Mouse (Mus musculus) lung, embryonic 14.5 days (tissue): Measurements from ENCODE around the gene Gm17545. TPM values are rescaled to one million over a fixed set of nuclear protein-coding genes. Genes with fewer than 3 reads are reported as not detected.
"Not testable (repeated sequence)": the region's sequence is repeated elsewhere in the genome, so short reads cannot be mapped to it uniquely, and the experiment has no call there.

Source experiments
- ATAC-seq: fragments of 200-750 bp; cut with Nextera tagmentation; 2 replicates; pipeline ENCODE4 v1.8.0; 2017; ENCODE audit warnings: mild to moderate bottlenecking, moderate TSS enrichment, moderate library complexity; ENCODE audit not compliant: insufficient read depth
- DNase-seq: peaks from one replicate; pipeline ENCODE4 v3.0.0-alpha.2; 2015
- H3K27ac ChIP-seq: fragments of 300-500 bp; sonication (generic); 2 replicates; pipeline ENCODE4 v1.5.1; 2014; ENCODE audit warnings: low read depth, mild to moderate bottlenecking, moderate library complexity
- H3K27me3 ChIP-seq: fragments of 300-500 bp; sonication (generic); 2 replicates; pipeline ENCODE4 v1.6.1; 2014; ENCODE audit warnings: low read length, control low read depth; ENCODE audit not compliant: insufficient read depth
- H3K36me3 ChIP-seq: fragments of 300-500 bp; sonication (generic); 2 replicates; pipeline ENCODE4 v1.6.1; 2014; ENCODE audit warnings: control low read depth; ENCODE audit not compliant: insufficient read depth
- H3K4me1 ChIP-seq: fragments of 300-500 bp; sonication (generic); 2 replicates; pipeline ENCODE4 v1.6.1; 2014; ENCODE audit warnings: antibody characterized with exemption, control low read depth; ENCODE audit not compliant: insufficient read depth
- H3K4me2 ChIP-seq: fragments of 300-500 bp; sonication (generic); 2 replicates; pipeline ENCODE4 v1.6.1; 2014; ENCODE audit warnings: mild to moderate bottlenecking
- H3K4me3 ChIP-seq: fragments of 300-500 bp; sonication (generic); 2 replicates; pipeline ENCODE4 v1.5.1; 2014; ENCODE audit warnings: low read depth, low read length
- H3K9ac ChIP-seq: fragments of 300-500 bp; sonication (generic); 2 replicates; pipeline ENCODE4 v1.6.1; 2014
- H3K9me3 ChIP-seq: fragments of 300-500 bp; sonication (generic); 2 replicates; pipeline ENCODE4 v1.6.1; 2016; ENCODE audit warnings: low read depth, low read length, control low read depth
- CTCF ChIP-seq: IDR thresholded peaks from 2 replicates; pipeline ENCODE4 v1.5.1; 2016; ENCODE audit warnings: antibody characterized with exemption, low read depth
- whole genome bisulfite sequencing: fragments of 180-500 bp; shearing (Covaris S2); extraction: QIAGEN DNeasy Blood & Tissue Kit; methylation state at CpG from one replicate; pipeline ENCODE4 v1.1.7; 2014; 5-methylcytosine and 5-hydroxymethylcytosine counted together
- polyA plus RNA-seq: library from polyadenylated mRNA; unstranded; fragments of >200 nt; fragmentation: Nextera tagmentation; extraction: Ambion mirVana; gene quantifications from 2 replicates; pipeline ENCODE4 v1.2.1, GENCODE M21; 2014

Gene Gm17545
- polyA plus RNA-seq: not detected in 2 replicates

DNA sequence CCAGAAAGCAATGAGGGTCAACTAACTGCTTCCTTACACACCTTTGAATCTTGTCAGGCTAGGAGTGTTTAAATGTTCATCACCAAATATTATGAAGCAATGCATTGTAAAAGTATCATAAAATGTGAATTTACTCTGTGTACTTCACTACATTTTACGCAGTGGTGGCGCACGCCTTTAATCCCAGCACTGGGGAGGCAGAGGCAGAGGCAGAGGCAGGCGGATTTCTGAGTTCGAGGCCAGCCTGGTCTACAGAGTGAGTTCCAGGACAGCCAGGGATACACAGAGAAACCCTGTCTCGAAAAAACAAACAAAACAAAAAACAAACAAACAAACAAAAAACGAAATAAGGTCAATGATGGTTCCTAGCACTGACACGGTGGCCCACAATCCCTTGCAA, at the start of gene Gm17545:
TSS of gene Gm17545 (plus strand) at position 301 of the 400 bp plus-strand sequence.
- WGBS: 87% methylated on average over 8 of the region's 8 CpGs
- ATAC-seq, H3K27ac ChIP-seq: not testable (repeated sequence)

DNA sequence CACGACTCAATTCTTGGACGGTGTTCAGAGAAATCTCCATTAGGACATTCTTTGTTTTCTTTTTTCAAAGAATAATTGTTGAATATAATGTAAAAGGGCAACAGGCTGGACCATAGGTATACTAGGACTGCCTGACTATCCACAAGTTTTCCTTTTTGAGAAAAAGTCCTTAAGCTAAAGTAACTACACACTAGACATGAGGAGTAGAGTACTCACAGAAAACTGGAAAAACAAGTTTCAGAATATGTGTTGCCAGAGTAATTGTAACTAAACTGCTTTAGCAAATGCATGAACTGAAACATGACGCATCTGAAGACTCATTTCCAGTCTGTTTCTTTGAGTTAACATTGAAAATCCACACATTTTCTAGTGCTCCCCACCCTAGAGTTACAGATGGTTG, 48.7 kb upstream of the Gm17545 start:
- no peaks in the 10 kb centered on the region for H3K36me3 ChIP-seq
- 44% methylated on average over 3 of the region's 3 CpGs for WGBS
- no peak overlapping the region; the same call in 1 of the 2 replicates for H3K4me2 ChIP-seq
- no peak for TF ChIP-seq CTCF
- no peaks in the 10 kb centered on the region for H3K27me3 ChIP-seq
- H3K9ac ChIP-seq: no peak overlapping the region
- no peaks in the 10 kb centered on the region for H3K9me3 ChIP-seq
- peak overlapping the region; percentile 70 for H3K27ac ChIP-seq
- no peaks in the 10 kb centered on the region for H3K4me1 ChIP-seq
- H3K4me3 ChIP-seq: no peak overlapping the region
- peak; percentile 65; the same call in 1 of the 2 replicates for ATAC-seq
- DNase-seq: peak; percentile 69

More for the DNA sequence above, at the start of gene Gm17545:
- H3K27me3 ChIP-seq, H3K4me2 ChIP-seq, H3K4me3 ChIP-seq, DNase-seq, H3K9ac ChIP-seq, H3K4me1 ChIP-seq, H3K9me3 ChIP-seq: not testable (repeated sequence)
- H3K36me3 ChIP-seq: peaks cover 85% of the 10 kb centered on the region

DNA sequence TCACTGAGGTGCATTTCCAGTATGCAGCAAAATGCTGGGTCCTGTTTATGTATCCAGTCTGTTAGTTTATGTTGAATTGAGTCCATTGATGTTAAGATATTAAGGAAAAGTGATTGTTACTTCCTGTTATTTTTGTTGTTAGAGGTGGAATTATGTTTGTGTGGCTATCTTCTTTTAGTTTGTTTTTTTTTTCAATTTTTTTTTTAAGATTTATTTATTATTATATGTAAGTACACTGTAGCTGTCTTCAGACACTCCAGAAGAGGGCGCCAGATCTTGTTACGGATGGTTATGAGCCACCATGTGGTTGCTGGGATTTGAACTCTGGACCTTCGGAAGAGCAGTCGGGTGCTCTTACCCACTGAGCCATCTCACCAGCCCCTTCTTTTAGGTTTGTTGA, 46.5 kb upstream of the Gm17545 start:
- not testable (repeated sequence) for H3K9ac ChIP-seq, H3K4me1 ChIP-seq, H3K36me3 ChIP-seq, H3K27me3 ChIP-seq, H3K9me3 ChIP-seq, H3K4me2 ChIP-seq, DNase-seq, H3K4me3 ChIP-seq, ATAC-seq, H3K27ac ChIP-seq
- 78% methylated on average over 3 of the region's 4 CpGs for WGBS

DNA sequence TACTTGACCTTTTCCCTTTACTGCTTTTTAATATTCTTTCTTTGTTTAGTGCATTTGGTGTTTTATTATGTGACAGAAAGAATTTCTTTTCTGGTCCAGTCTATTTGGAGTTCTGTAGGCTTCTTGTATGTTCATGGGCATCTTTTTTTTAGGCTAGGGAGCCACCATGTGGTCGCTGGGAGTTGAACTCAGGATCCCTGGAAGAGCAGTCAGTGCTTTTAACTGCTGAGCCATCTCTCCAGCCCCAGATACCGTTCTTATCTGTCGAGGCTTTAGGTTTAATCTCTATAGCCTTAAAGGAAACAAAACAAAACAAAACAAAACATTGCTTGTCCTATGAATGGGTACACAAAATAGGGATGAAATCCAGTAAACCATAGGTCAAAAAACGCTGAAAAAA, 45.7 kb upstream of the Gm17545 start:
- peak; percentile 43 for TF ChIP-seq CTCF
- H3K4me3 ChIP-seq, H3K36me3 ChIP-seq, H3K4me1 ChIP-seq, H3K4me2 ChIP-seq, H3K9ac ChIP-seq, ATAC-seq, H3K27ac ChIP-seq, H3K27me3 ChIP-seq, H3K9me3 ChIP-seq: not testable (repeated sequence)
- WGBS: 16% methylated on average over 4 of the region's 4 CpGs
- peak; percentile 70 for DNase-seq

DNA sequence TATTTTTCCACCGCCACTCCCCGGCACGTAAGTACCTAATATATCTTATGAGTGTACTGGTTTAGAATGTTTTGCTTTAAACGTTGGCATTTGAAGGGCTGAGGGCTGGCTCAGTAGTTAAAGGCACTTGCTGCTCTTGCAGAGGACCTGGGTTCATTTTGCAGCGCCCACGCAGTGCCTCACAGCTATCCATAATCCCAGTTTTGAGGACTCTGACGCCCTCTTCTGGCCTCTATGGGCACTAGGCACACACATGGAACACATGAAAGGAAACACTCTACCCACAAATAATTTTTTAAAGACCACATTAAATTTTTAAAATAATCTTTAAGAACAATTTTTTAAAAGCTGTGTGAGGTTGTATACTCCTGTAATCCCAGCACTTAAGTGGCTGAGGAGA, 44.6 kb upstream of the Gm17545 start:
- ATAC-seq (no peak), DNase-seq (no peak)
- Histone ChIP-seq H3K27ac (no peak overlapping the region), H3K27me3 (no peaks in the 10 kb centered on the region), H3K4me1 (no peaks in the 10 kb centered on the region), H3K9ac (no peak overlapping the region), H3K4me2 (no peak overlapping the region), H3K36me3 (no peaks in the 10 kb centered on the region), H3K4me3 (no peak overlapping the region), H3K9me3 (no peaks in the 10 kb centered on the region)
- 64% methylated on average over 7 of the region's 7 CpGs for WGBS
- TF ChIP-seq CTCF: no peak

DNA sequence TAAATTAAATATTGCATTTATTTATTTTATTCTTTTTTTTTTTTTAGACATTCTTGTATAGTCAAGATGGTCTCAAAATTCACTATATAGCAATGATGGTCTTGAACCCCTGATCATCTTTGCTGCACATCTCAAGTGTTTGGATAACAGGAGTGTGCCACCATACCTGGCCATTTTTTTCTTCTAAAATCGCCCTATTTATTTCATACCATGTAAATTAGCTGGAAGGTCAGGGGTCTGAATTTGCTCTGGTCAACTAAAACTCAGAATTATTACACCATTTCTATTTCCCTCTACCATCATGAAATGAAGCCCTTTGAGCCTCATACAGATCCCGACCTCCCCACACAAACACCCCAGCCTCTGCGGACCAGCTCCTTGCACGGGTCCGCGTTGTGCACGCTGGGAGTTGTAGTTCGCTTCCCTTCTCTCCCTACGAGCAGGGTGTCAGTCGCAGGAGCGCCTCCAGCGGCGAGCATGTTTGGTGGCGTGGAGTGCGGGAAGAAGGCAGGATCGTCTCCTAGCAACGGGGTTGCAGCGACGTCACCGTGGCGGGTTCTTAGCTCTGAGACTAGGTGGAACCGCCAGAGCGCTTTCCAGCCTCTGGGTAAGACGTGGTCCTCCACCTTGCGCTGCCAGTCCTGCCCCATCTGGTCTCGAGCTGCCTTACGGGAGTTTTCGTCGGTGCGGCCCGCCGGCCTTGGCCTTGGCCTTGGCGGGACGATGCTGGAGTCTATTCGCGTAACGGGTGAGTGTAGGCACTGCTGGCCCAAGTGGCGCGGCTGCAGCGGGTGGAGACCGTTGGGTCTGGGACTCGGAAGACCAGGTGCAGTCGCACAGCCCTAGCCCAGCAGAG, 42.9 kb upstream of the Gm17545 start, which contains the start of gene 9530077C05Rik:
TSS of gene 9530077C05Rik (plus strand) at position 512 of the 856 bp plus-strand sequence.
- H3K27ac ChIP-seq: no peak within 1 kb of the TSS
- peak; percentile 97 for TF ChIP-seq CTCF
- peak within 1 kb of the TSS; percentile 52 for H3K4me3 ChIP-seq
- peak within 1 kb of the TSS; percentile 62 for H3K9ac ChIP-seq
- no peaks in the 10 kb centered on the region for H3K36me3 ChIP-seq
- DNase-seq (peak; percentile 98), ATAC-seq (peak; percentile 99)
- peak within 1 kb of the TSS; percentile 82 for H3K4me2 ChIP-seq
- no peaks in the 10 kb centered on the region for H3K9me3 ChIP-seq
- H3K27me3 ChIP-seq: no peaks in the 10 kb centered on the region
- under 1% methylated on average over 43 of the region's 43 CpGs for WGBS
- no peaks in the 10 kb centered on the region for H3K4me1 ChIP-seq

DNA sequence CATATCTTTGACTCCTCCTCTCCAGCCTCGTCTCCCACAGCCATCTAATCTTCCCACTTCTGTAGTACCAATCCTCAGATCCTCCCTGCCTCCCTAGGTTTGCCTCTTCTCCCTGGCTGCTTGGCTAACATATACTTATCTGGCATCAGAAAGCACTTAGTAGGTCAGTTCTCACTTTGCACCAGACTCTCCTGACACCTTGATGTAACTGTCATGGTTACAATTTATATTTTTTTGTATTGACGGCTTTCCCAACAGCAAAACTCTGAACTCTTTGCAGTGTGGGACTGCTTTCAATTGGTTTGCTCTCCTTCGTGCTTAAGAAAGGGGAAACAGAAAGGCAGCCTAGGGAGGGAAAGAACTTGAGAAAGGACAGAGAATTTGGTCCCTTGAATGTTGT, 37.9 kb upstream of the Gm17545 start:
- Histone ChIP-seq H3K4me1 (no peaks in the 10 kb centered on the region), H3K27me3 (0 out of 2 replicates have a peak, but pooled peaks cover 2% of the 10 kb centered on the region), H3K27ac (no peak overlapping the region), H3K36me3 (no peaks in the 10 kb centered on the region), H3K9me3 (no peaks in the 10 kb centered on the region), H3K4me3 (no peak overlapping the region), H3K9ac (no peak overlapping the region), H3K4me2 (no peak overlapping the region)
- DNase-seq: no peak
- 76% methylated on average over 3 of the region's 3 CpGs for WGBS
- ATAC-seq: no peak
- no peak for TF ChIP-seq CTCF
